Mouse (Mus musculus) heart, postnatal 36 days (tissue): ENCODE data around the gene Hyal2. TPM values are rescaled to one million over a fixed set of nuclear protein-coding genes. Genes with fewer than 3 reads are reported as not detected.
A peak's percentile ranks its signal among the peaks of the same experiment; 100 is the strongest.

ENCODE experiments used
- DNase-seq, 2 experiments: peaks; one replicate each; pipeline ENCODE4 v3.0.0; 2021 to 2022
- intact Hi-C: fragments of 180-260 bp; cut with DNase I; formaldehyde crosslinking; loops from one replicate; pipeline ENCODE4 v1.15.1; 2025
- total RNA-seq, 2 experiments: library from RNA; stranded (reverse); gene quantifications; 2 replicates each; pipeline ENCODE4 v1.2.3; 2021

The Hyal2 gene
- total RNA-seq, 2 experiments from 2014 or later = 36.4 to 39.0 TPM

DNA sequence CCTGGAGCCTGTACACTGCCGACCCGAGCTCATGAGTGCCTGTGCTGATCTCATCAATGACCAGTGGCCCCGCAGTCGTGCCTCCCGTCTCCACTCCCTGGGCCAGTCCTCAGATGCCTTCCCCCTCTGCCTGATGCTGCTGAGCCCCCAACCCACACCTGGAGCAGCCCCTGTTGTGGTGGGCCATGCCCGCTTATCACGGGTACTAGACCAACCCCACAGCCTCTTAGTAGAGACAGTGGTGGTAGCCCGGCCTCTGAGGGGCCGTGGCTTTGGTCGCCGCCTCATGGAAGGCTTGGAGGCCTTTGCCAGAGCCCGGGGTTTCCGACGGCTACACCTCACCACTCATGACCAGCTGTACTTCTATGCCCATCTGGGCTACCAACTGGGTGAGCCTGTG, 15.4 kb downstream of the Hyal2 start:
- intact Hi-C loops = no loop called here
- DNase-seq = no peak

DNA sequence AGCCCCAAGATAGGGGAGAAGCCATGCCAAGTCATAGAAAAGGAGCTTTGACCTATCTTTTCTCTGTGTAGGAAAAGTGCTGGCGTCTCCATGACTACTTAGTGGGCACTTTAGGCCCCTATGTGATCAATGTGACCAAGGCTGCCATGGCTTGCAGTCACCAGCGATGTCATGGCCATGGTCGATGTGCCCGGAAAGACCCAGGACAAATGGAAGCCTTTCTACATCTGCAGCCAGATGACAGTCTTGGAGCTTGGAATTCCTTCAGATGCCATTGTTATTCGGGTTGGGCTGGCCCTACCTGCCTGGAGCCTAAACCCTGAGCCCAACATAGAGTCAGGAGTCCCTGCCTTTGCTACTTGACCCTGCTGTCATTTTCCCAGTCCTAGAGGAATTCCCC, 18.8 kb downstream of the Hyal2 start:
- intact Hi-C loops = no loop called here
- DNase-seq = no peak

DNA sequence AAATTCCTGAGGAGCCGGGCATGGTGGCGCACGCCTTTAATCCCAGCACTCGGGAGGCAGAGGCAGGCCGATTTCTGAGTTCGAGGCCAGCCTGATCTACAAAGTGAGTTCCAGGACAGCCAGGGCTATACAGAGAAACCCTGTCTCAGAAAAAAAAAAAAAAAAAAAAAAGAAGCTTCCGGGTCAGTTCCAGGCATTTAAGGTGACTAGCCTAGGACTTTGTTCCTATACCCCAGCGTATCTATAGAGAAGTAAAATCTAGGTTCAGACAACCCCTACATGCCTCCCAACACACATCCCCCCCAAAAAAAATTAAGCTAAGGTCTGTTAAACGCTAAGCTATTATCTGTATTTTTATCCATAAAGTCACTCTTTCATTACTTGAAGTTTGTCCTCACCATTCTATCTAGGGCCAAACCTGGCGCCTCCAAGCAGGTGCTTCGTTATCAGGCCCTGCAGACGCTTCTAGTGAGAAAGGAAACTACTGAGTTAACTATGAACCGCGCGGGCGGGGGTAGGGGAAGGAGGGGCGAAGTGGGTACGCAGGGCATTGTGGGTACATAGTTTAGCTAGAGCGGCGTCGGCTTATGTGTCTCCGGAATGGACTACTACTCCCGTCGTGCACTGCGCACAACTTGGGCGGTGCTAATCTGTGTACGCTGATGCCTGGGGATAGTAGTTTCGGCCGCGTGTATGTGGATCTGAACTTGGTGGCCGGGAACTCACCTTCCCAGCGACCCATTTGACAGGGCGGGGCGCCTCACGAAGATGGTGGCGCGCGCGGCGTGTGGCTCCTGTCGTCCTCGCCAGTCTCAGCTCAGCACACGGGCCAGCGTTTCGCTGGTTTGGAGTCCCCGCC, 19.5 kb downstream of the Hyal2 start, which contains the start of gene Ifrd2:
Gene Ifrd2, plus strand, starts transcription at position 669 of the 859 bp plus-strand sequence.
- intact Hi-C loops = no loop called here

DNA sequence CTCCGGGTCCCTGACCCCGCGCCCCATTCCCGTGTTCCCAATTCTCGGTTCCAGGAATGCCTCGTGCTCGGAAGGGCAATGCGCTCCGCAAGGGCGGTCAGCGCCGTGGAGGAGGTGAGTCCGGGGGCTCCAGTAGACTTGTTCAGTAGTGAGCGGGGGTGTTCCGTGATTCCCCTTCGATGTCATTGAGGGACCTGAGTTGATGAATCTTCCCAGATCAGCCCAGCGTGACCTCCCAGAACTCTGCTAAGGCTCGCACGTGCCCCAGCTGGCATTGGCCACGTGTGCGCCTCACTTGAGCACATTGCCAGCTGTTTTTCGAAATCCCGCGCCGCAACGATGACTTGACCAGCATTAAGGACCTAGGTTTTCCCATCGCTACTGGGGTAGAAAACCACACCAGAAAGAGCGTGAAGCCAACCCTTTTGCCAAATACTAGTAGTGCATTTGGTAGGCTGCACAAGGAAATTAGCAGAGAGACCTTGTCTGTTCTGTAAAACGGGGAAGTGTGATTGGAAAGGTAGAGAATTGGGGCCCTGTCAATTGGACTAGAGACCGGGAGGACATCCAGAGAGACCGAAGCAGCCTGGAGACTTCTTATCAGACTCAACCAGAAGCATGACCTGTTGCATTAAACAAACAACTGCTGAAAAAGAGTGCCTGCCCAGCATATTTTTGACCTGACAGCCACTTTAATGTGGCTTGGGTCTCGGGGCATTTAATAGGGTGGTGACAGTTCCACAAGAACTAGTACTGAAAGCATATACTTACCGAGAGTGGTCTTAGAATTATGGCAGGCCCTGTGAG, 20.3 kb downstream of the Hyal2 start:
- DNase-seq = no peak
- intact Hi-C loops = no loop called here

More for the DNA sequence above, 19.5 kb downstream of the Hyal2 start, which contains the start of gene Ifrd2:
- peak; percentile 89 to 94 for DNase-seq

DNA sequence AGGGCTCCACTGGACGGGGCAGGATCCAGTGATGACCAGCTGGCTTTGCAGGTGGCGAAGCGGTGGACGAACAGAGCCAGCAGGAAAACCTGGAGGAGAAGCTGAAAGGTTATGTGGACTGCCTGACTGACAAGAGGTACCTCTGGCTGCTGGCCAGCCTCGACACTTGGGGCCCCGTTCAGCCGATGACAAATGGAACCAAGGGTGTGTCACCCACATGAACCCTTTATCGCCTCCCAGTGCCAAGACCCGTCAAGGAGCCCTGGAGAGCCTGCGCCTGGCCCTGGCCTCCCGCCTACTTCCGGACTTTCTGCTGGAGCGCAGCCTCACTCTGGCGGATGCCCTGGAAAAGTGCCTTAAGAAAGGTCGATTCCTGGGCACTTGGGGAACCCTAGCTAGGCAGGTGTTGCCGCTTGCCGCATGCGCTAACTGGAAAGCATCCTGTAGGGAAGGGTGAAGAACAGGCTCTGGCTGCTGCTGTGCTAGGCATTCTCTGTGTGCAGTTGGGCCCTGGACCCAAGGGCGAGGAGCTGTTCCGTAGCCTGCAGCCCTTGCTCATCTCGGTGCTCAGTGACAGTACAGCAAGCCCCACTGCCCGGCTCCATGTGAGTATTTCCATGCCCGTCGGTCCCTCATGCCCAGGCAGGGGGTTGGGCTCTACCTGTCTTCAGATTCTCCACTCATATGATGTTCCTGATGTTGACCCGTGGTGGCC, 22.5 kb downstream of the Hyal2 start:
- DNase-seq = no peak
- intact Hi-C loops = no loop called here

DNA sequence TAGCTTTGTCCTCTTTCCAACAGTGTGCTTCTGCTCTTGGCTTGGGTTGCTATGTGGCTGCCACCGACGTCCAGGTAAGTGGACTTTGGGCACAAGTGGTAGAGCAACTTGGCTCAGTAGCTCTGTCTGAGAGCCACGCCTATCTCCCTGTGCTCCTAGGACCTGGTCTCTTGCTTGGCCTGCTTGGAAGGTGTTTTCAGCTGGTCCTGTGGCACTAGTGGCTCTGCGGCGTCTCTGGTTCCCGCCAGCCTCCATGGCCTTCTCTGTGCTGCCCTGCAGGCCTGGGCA, 23.0 kb downstream of the Hyal2 start:
- intact Hi-C loops = no loop called here
- no peak for DNase-seq

DNA sequence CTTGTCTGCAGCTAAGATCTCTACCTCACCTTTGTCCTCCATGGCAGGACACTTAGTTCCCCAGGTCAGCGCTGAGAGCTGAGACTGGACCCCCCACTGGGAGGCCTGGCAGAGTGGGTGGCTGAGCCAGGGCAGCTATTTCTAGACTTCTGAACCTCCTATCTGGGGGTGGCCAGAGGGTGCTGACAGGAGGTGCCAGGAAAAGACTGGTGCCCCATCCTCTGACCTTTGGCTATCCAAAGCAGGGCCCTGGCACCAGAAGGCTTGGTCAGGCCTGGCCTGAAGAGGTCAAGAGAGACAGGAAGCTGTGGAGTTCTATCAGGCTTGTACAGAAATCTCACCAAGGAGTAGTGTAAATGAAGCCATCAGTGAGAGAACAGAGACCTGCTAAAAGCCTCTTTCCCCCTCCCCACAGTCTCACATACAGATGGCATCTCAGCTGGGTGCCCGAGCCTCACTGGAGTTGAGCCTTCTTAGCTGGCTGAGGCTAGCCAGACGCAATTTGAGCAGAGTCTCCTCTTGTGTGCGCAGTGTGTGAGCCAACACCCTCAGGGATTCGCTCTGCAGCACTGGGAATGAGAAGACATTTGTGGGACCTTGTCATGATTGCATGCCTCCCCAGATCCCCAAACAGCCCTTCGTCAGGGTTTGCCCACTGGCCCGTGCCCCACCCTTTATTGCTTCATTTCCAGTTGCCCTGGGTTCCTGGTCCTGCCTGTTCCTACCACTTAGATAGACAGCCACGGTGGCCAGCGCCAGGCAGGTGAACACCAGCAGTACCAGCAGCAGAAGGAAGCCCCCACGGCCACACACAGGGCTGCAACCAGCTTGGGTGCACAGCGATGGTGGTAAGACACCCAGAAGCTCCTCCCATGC, 25.6 kb downstream of the Hyal2 start:
- intact Hi-C loops = no loop called here
- no peak for DNase-seq

DNA sequence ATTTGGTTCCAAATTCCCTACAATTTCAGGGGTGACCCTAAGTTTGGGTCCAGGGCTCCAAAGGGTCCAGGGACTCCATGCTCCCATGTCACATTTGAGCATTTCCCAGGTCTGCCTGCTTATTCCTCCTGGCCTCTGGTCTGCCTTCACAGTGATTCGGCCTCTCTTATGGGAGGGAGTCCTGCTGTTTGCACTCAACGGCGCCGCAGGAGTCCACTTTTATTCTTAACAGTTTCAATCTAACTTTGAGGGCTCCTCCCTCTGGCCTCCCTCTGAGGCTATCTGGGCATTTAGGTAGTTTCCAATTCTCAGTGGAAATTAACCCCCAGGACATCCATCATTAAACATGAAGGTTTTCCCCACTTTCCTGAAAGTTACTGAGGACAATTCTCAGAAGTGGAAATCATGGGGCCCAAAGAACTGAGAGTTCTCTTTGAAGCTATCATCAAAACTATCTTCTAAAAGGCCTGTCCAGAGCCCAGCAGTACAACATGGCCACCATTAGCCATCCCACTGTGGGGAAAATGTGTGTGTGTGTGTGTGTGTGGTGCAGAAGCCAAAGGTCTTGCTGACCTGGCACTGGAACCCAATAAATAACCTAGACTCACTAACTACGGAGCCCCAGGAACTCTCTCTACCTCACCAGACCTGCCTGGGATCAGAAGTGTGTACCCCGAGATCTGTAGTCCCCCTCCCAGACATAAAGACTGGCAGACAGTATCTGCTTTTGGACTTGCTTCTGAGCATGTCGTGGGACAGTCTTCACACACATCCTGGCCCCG, 26.7 kb downstream of the Hyal2 start:
- intact Hi-C loops = no loop called here
- no peak for DNase-seq

DNA sequence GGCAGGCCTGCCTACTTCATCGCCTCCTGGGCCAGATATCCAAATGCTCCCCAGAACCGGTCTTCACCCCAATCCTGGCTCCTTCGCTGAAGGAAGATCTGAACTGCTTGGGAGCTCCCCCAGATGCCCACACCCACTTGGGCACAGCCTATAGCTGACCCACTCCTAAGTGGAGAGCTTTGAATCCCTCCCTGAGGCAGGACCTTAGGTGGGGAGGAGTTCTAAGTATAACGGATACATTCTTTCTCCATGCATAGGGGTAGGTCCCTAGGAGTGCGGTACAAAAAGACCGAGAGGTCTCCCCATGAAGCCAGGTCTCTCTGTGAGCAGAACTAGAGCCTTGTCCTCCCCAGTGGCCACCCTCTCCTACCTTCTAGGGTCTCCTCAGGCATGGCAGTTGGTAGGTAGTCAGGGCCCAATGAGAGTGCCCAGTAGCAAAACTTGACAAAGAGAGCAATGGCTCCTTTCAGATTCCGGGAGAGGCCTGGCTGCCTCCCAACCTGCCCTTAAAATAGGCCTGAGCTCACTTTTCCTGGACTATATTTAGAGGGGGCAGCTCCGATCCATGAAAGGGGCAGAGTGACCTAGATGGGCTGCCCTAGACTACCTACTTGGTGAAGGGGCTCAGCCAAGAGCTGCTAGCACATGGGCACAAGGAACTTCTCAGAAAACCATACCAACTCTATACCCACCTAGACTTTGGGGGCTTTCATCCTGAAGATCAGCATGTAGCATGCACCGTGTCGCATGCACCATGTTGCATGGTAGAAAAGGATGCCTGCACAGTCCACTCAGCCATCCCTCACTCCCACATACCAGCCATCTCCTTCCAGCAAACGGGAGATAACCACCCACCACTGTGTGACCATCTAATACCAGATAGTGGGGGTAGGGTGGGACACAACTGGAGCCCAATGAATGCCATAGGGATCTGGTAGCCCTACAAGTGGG, 29.1 kb downstream of the Hyal2 start:
- peak; percentile 71 to 76 for DNase-seq
- intact Hi-C loops = no loop called here

DNA sequence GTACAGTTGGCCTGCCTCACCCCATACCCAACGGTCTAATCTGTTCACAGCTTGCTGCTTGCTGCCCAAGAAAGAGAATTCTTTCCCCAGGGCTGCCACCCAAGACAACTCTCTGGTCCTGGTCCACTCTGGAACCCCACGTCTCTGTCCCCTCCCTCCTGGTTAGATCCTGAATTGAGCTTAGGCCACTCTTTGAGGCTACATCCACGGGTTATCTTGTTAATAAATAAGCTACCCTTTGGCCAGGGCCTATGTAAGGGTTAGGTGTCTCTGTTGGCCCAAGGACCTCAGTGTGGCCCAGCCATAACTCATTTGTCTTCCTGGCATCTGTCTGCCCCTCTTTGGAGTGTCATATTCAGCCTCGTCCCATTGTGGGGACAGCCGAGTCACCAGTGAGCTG, 30.6 kb downstream of the Hyal2 start:
- no peak for DNase-seq
- intact Hi-C loops = no loop called here

DNA sequence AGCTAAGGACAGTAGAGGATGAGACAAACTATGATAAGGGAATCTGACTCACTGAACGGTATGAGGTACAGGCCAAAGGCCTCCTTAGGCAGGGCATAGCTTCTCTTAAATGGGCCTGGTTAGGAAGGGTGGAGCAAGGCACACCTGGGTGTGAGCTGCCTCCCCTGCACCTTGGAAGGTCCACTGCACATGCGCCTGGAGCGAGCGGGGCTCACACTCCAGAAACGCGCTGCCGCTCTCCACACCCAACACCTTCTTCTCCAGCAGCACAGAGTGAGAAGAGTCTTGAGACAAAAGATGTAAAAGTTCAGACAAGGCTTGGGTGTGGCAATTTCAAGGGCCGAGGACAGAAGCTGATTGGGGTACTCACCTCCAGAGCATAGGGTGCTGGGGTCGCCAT, 31.7 kb downstream of the Hyal2 start:
- DNase-seq = no peak
- intact Hi-C loops = no loop called here

DNA sequence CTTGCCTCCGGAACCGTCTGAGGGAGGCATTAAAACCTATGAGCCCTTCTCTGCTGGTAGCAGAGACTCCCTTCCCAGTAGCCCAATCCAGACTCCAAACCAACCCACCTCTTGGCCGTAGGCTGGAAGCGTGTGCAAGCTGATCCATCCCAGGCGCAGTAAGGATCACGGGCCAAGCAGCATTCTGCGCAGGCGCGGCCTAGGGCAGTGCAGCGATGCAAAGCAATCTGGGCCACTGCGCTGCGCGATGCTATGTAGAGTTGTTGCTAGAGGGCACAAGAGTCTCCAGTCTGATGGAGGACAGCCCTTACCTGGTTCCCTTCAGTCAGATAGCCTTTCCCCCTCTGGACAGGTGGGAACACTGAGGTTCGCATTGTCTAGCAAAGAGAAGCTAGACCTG, 32.1 kb downstream of the Hyal2 start:
- no peak for DNase-seq

DNA sequence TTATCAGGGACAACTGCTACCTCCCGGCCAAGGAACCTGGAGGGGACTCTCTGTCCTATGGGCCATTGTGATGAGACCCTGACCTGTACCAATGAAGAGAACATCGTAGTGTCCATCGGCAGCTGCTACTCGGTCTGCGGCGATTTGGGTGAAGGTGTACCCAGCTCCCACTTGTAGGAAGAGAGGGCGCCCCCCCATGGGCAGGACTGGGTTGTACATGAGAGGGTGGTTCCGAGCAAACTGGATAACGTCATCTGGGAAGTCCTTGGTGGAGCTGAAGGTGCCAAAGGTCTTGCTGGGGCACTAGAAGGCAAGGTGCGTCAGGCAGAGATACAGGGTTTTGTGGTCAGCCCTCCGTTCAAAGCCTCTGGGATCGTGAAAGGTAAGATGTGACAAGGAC, 33.0 kb downstream of the Hyal2 start:
- intact Hi-C loops = loop anchor here (5.0 kb wide), 1 partner anchor 137 kb away; no protein-coding TSS in a partner anchor

More for the DNA sequence above, 32.1 kb downstream of the Hyal2 start:
- intact Hi-C loops = loop anchor here (5.0 kb wide), 1 partner anchor 137 kb away; no protein-coding TSS in a partner anchor

DNA sequence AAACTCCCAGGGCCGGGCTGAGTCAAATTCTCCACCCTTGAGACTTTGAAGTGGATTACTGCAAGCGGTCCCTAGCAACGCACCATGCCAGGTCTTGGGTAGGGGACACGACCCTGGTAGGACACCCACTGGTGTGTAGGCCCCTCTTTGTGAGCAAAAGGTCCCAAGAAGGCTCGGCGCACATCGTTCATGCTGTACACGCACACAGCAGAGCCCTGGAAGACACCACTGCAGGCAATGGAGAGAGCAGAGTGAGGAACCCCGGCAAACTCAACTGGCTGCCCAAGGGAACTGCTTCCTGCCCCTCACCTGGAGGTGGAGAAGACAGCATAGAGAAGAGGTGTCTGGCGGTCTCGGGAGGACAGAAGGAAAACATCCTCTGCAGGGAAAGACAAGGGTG, 33.5 kb downstream of the Hyal2 start:
- intact Hi-C loops = loop anchor here (5.0 kb wide), 1 partner anchor 136 kb away; no protein-coding TSS in a partner anchor

More for the DNA sequence above, 33.0 kb downstream of the Hyal2 start:
- no peak for DNase-seq

DNA sequence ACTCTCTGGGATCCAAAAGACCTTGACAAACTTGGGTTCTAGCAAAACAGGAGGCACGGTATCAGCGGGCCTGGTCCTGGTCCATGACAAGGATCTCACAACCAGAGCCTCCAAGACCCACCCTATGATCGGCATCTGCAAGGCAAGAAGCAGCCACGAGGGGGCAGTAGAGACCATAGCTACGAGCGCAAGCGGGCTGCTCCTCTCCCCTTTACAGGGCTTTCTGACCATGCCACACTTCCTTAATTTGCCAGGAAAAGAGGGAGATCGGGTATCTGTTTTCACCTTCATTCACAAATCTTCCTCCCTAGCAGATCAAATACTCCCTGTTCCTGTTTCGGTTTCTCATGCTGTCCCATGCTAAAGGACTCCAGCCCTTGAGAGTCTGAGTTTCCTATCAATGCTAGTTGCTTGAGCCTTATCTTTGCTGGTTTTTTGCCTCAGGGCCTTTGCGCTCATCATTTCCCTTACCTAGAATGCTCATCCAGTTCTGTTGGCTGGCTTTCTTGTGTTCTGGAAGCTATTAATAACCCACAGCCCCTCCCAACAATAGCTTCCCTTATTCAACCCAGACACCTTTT, 34.4 kb downstream of the Hyal2 start:
- intact Hi-C loops = loop anchor here (1.0 to 5.0 kb wide), 2 partner anchors 42 to 135 kb away; no protein-coding TSS in a partner anchor
- DNase-seq = peak; percentile 95 to 98

More for the DNA sequence above, 33.5 kb downstream of the Hyal2 start:
- DNase-seq = no peak

DNA sequence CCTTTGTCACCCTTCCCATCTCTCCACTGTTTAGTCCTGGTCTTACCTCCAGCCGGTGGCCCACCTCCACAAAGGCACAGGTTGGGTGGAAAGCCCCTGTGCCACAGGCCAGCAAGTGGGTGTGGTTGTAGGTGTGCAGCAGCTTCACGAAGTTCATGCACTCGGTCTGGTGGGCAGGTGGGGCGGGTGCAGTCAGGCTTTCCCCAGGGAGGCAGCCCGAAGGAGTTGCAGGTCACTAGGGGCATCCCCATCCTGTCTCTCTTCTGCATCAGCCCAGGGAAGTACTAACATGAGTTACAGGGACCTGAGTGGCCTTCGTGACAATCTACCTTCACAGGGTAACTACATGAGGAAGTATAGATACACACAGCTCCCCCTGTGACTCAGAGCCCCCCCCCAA, 35.5 kb downstream of the Hyal2 start:
- DNase-seq = no peak
- intact Hi-C loops = loop anchor here (1.0 to 5.0 kb wide), 2 partner anchors 72 to 134 kb away; no protein-coding TSS in a partner anchor

DNA sequence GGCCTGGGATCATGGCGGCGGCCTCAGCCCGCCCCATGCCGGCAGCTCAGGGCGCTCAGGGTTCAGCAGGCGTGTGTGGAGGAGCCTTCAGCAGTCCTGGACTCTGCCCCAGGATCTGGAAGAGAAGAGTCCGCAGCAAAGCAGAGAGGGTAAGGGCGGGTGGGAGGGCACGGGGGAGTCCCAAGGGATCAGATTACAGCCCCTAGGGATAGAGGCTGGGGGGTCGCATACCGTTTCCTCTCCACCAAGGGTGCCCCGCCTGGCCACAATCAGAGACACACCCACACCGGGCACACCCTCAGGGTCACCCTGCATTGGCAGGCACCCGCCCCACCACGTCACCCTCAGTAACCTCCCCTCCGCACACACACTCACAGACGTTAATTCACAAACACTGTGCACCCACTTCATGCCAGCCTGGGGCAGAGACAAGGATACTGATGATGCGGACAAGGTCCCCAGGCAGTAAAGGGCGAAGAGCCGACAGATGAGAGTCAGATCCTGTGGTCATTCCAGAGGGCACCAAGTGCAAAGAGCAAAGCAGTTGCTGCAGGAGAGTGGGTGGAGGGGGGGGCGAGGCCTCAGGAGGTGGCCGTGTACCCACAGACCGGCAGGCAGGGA, 37.4 kb downstream of the Hyal2 start:
- intact Hi-C loops = no loop called here

More for the DNA sequence above, 37.4 kb downstream of the Hyal2 start:
- no peak for DNase-seq
